Mouse (Mus musculus) ES-E14 (cell line): ENCODE data around the gene Nek7. TPM values are rescaled to one million over a fixed set of nuclear protein-coding genes. Genes with fewer than 3 reads are reported as not detected.
A peak's percentile ranks its signal among the peaks of the same experiment; 100 is the strongest.

ENCODE experiments used
- DNase-seq: peaks from one replicate; pipeline ENCODE4 v3.0.0-alpha.2; 2013; ENCODE audit warnings: low read depth, low spot score
- H3K27ac ChIP-seq: 2 replicates; pipeline ENCODE4 v1.5.1; 2012; ENCODE audit warnings: low read depth, mild to moderate bottlenecking, low read length, moderate library complexity, mixed read lengths; ENCODE audit not compliant: poor library complexity, insufficient read depth, severe bottlenecking
- H3K36me3 ChIP-seq: 2 replicates; pipeline ENCODE4 v1.6.1; 2012; ENCODE audit warnings: mild to moderate bottlenecking, low read length, moderate library complexity, mixed read lengths; ENCODE audit not compliant: control insufficient read depth, poor library complexity, insufficient read depth, severe bottlenecking
- H3K4me1 ChIP-seq, 2 experiments: fragments of 150-350 bp in 1 of 2; sonication (generic) in 1 of 2; 2 replicates each; pipeline ENCODE4 v1.6.1; 2012; ENCODE audit warnings: low read length in 2 of 2, mild to moderate bottlenecking in 1 of 2, mixed read lengths in 1 of 2; ENCODE audit not compliant: control insufficient read depth in 2 of 2, insufficient read depth in 2 of 2, poor library complexity in 1 of 2
- H3K4me3 ChIP-seq, 2 experiments: fragments of 150-350 bp in 1 of 2; sonication (generic) in 1 of 2; 2 replicates each; pipeline ENCODE4 v1.5.1; 2012; ENCODE audit warnings: low read length in 2 of 2, low read depth in 1 of 2, mild to moderate bottlenecking in 1 of 2, mixed read lengths in 1 of 2; ENCODE audit not compliant: insufficient read depth in 1 of 2, poor library complexity in 1 of 2, severe bottlenecking in 1 of 2
- H3K9ac ChIP-seq: 2 replicates; pipeline ENCODE4 v1.6.1; 2012; ENCODE audit warnings: low read depth, mild to moderate bottlenecking, low read length, mixed read lengths; ENCODE audit not compliant: poor library complexity, insufficient read depth, severe bottlenecking
- H3K9me3 ChIP-seq: fragments of 150-350 bp; sonication (generic); 2 replicates; pipeline ENCODE4 v1.6.1; 2012; ENCODE audit warnings: low read depth, mild to moderate bottlenecking, low read length; ENCODE audit not compliant: control insufficient read depth, insufficient read depth
- CHD2 ChIP-seq: IDR thresholded peaks from 2 replicates; pipeline ENCODE4 v1.6.1; 2014; ENCODE audit warnings: mild to moderate bottlenecking, low read depth, low read length, inconsistent platforms
- HCFC1 ChIP-seq: IDR thresholded peaks from 2 replicates; pipeline ENCODE4 v1.6.1; 2012; ENCODE audit warnings: low read length, inconsistent platforms, borderline replicate concordance; ENCODE audit not compliant: insufficient read depth
- MAFK ChIP-seq: IDR thresholded peaks from 2 replicates; pipeline ENCODE4 v1.6.1; 2014; ENCODE audit warnings: mild to moderate bottlenecking, low read depth, low read length, inconsistent platforms; ENCODE audit not compliant: insufficient read depth
- ZC3H11A ChIP-seq: IDR thresholded peaks from 2 replicates; pipeline ENCODE4 v1.6.1; 2012; ENCODE audit warnings: low read depth, mild to moderate bottlenecking, inconsistent platforms, low read length, borderline replicate concordance
- ZNF384 ChIP-seq: IDR thresholded peaks from 2 replicates; pipeline ENCODE4 v1.6.1; 2012; ENCODE audit warnings: low read depth, low read length, inconsistent platforms
- in situ Hi-C, 2 experiments: fragments of 600-800 bp; cut with MboI; formaldehyde crosslinking; loops; one replicate each; pipeline ENCODE4 v1.15.1; 2025; ENCODE audit warnings: low sequenced_read_pairs in 2 of 2, inconsistent platforms in 1 of 2; ENCODE audit not compliant: unreplicated experiment in 2 of 2
- total RNA-seq: library from RNA; depleted of rRNA; stranded (reverse); fragments of 300-350 nt; gene quantifications from 2 replicates; pipeline ENCODE4 v1.2.3, GENCODE M21; 2012

Gene Nek7
- total RNA-seq, 1 experiment = 13.3 TPM

- peak; percentile 89 for DNase-seq
- in situ Hi-C loops = no loop called here
- no peak for TF ChIP-seq MAFK
- TF ChIP-seq HCFC1 = 0 out of 2 replicates have a peak, but pooled peaks have one; percentile 54
- TF ChIP-seq ZC3H11A = no peak
- TF ChIP-seq CHD2 = peak; percentile 50; the same call in 1 of the 2 replicates
- no peak for TF ChIP-seq ZNF384
- peaks cover 0 to 3% of the 10 kb centered on the region in 2 experiments; a peak in 1 of 4 replicates for H3K4me1 ChIP-seq
- no peaks in the 10 kb centered on the region; the same call in 1 of the 2 replicates for H3K36me3 ChIP-seq
- peak overlapping the region; percentile 91 for H3K9ac ChIP-seq
- H3K9me3 ChIP-seq = no peaks in the 10 kb centered on the region
- peak overlapping the region; percentile 80 for H3K27ac ChIP-seq
- H3K4me3 ChIP-seq = peak overlapping the region; percentile 90 to 94
These were observed 598 bp downstream of the Nek7 start for GRCm38 (mm10) chr1:138619114-138619971.

DNA sequence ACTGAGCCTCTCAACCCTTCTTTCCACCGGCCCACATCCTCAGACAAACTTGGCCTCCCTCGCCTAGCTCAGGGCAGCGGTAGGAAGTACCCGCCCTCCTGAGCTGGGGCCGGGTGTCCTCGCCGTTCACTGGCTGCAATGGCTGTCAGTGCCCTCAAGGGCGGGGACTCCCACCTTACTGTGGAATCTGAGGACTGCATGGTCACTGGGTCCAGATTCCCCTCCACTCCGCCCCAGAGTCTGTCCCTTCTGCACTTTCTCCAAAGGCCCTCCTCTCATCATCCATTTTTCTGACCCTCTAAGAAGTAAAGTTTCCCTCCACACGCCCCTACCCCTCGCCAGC is 2.0 kb downstream of the Nek7 start:
- peak; percentile 51 for DNase-seq
- in situ Hi-C loops = no loop called here
- Histone ChIP-seq H3K9ac (peak overlapping the region; percentile 71; the same call in 1 of the 2 replicates), H3K4me1 (peaks cover 0 to 3% of the 10 kb centered on the region in 2 experiments; a peak in 1 of 4 replicates), H3K4me3 (peak overlapping the region; percentile 55 to 90), H3K27ac (no peak overlapping the region), H3K9me3 (no peaks in the 10 kb centered on the region), H3K36me3 (no peaks in the 10 kb centered on the region; the same call in 1 of the 2 replicates)
- TF ChIP-seq MAFK = no peak
- TF ChIP-seq HCFC1 = no peak; the same call in 1 of the 2 replicates
- TF ChIP-seq CHD2 = no peak
- TF ChIP-seq ZC3H11A = no peak
- no peak for TF ChIP-seq ZNF384

DNA sequence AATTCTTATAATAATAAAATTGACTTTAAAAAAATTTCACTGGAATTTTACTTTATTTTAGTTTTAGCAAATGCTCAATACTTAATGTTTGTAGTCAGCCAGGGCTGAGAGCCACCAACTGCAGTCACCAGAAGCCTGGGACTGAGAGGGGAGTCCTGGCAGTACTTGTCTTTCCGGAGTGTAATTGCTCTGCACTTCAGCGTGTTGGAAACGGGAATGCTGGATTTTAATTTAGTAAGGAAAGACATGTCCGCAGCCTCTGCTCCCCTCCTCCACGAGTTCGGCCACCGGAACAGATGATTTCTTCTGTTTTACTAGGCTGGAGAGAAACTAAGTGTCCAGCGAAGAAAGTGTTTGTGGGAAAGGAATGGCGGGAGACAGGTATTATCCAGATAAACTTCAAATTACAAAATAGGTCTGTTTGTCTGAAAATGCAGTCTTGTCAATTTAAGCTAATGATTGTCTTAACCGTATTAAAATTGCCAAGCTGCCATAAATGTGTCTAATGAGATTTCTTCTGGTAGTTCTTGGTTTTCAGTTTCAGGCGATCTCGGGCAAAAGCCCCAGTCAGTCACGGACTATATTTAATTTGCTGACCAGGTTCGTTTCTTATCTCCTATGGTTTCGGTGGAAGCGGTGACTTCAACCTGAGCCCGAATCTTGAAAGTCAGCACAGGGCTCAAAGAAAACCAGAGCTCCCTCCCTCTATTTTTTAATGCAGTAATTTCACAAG is 2.5 kb downstream of the Nek7 start:
- no peak for TF ChIP-seq HCFC1
- no peak for TF ChIP-seq ZC3H11A
- TF ChIP-seq ZNF384 = no peak
- TF ChIP-seq CHD2 = no peak
- no peak for TF ChIP-seq MAFK
- no peak for DNase-seq
- H3K4me3 ChIP-seq = peak overlapping the region; percentile 55 to 90

DNA sequence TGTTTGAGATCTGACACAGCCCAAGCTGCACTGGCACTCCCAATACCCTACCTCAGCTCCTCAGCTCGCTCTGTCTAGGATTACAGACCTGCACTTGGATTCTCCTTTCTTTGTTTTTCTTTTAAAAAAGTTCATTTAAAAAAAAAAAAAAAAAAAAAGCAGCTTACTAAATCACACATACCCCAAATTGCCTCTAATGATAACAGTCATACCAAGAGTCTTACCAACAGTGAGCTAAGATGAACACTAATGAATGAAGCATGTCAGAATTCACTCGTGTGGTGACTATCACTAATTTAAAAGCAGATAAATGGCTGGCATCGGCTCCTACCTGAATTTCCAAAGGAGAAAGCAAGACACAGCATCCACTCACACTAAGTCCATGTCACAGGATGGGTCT is 4.6 kb downstream of the Nek7 start:
- H3K4me3 ChIP-seq = no peak overlapping the region
- in situ Hi-C loops = no loop called here
- peaks cover 0 to 3% of the 10 kb centered on the region in 2 experiments; a peak in 1 of 4 replicates for H3K4me1 ChIP-seq
- no peak overlapping the region for H3K27ac ChIP-seq
- no peak overlapping the region for H3K9ac ChIP-seq
- TF ChIP-seq ZC3H11A (no peak), HCFC1 (no peak), CHD2 (no peak), MAFK (no peak), ZNF384 (no peak)
- no peaks in the 10 kb centered on the region for H3K9me3 ChIP-seq
- no peak for DNase-seq
- H3K36me3 ChIP-seq = no peaks in the 10 kb centered on the region; the same call in 1 of the 2 replicates

More for the DNA sequence above, 2.5 kb downstream of the Nek7 start:
- H3K9ac ChIP-seq = peak overlapping the region; percentile 71; the same call in 1 of the 2 replicates
- H3K4me1 ChIP-seq = peaks cover 0 to 3% of the 10 kb centered on the region in 2 experiments; a peak in 1 of 4 replicates
- no peak overlapping the region for H3K27ac ChIP-seq
- no peaks in the 10 kb centered on the region for H3K9me3 ChIP-seq
- in situ Hi-C loops = no loop called here
- no peaks in the 10 kb centered on the region; the same call in 1 of the 2 replicates for H3K36me3 ChIP-seq
